Mouse (Mus musculus): ENCODE results near the gene Selenoh.

DNA sequence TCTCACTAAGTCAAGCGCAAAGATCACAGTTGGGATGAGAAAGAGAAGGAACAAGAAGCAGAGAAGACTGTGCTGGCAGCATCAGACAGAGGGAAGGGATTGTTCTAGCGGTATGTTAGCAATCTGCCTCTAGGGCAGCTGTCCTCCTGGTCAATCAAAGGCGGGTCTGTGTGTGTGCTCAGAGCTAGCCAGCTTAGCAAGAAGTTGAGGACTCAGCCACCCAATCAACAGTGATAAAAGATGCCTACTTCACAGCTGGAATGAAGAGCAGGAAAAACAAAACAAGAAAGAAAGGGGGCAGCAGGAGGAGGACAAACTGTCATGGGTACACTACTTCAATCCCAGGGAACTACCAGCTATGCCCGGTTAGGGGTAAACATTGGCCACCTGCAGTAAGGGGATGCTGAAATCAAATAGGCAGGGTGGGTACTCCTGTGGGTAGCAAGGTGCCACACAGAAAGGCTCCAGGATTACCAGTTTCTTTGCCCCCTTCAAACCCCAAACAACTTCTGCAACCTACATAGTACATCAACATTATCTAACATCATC lies 35.6 kb downstream of the Selenoh start:
- no peak for TF ChIP-seq USF1 (IDR thresholded peaks at IDR 0.05; ENCODE audit: low read depth, low read length)
- TF ChIP-seq ETS1 (conservative IDR thresholded peaks at IDR 0.05; ENCODE audit: low read depth, low read length), result no peak
- no peak for TF ChIP-seq CTCF (conservative IDR thresholded peaks at IDR 0.05 in 1 of 2, IDR thresholded peaks at IDR 0.05 in 1 of 2; ENCODE audit: low read depth in 2 of 2, low read length in 2 of 2)
- TF ChIP-seq POLR2A (IDR thresholded peaks at IDR 0.05; ENCODE audit: low read depth, low read length), result no peak

Measured in CH12.LX (cell line).